18 mouse cellular contexts compared by ENCODE assay signal in the genomic region with DNA sequence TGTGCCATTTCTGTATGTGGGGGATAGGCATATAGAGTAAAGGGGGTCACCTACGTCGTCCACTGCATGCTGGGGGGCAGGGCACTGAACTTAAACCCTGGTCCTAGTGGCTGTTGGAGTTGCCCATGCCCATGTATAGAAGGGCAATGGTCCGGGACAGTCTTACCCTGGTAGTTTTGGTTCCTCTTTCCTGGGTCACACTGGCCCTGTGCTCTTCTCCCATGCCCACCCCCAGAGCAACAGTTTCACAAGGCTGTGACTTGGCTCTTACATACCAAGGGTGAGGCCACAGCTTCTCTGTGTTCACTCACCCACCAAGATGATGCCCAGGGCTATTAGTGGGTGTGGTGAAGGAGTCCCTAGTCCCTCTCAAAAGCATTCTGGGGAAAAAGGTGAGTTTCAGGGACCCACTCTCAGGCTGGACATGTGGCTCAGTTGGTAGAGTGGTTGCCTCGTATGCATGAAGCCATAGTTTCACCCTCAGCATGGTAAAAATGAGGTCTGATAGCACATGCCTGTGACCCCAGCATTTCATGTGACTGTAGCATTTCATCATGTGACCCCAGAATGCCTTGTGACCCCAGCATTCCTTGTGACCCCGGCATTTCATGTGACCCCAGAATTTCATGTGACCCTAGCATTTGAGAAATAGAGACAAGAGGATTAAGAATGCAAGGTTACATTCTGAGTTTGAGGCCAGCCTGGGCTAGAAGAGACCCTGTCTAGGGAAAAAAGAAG. TPM values are rescaled to one million over a fixed set of nuclear protein-coding genes. Genes with fewer than 3 reads are reported as not detected.
DNase-seq lines count a peak whose midpoint lies in the region; ATAC-seq lines count a peak whose summit lies in the region.
"Had no signal": no experiment of that assay in that cellular context is flagged by ENCODE, and none has a peak within 500 bp of the region (broad histone marks: within the 10 kb centered on the region; RNA-seq: fewer than 3 reads in every experiment).

No protein-coding gene starts in this region.

- no peak for DNase-seq in heart, embryonic 10.5 days (ENCODE audit: low spot score)
- DNase-seq in spleen, adult 12 weeks (ENCODE audit: low spot score), result peak; percentile 32
- no peak for DNase-seq in spleen, postnatal 14 days (ENCODE audit: low spot score in 2 of 2)
- DNase-seq in lung, postnatal 4 days, result peak; percentile 55 to 56
- DNase-seq in spleen, postnatal 36 days (ENCODE audit: low spot score in 2 of 2), result peak; percentile 83 to 86
- no peak for DNase-seq in adipocyte (ENCODE audit: low spot score)
- DNase-seq: cerebellum, adult 9-11 months; heart, postnatal 10 days; kidney, adult 18-20 months; kidney, postnatal 14 days; thymus, adult 2 months had no signal

- ATAC-seq in heart, embryonic 11.5 days (replicated peaks; ENCODE audit: insufficient number of reproducible peaks, low FRiP score, low TSS enrichment), result no peak
- no peak for ATAC-seq in midbrain, embryonic 15.5 days (replicated peaks)
- ATAC-seq: forebrain, embryonic 14.5 days had no signal

- H3K9ac ChIP-seq in heart, embryonic 11.5 days (ENCODE audit: low read depth, low read length), result no peak overlapping the region
- H3K9ac ChIP-seq in midbrain, embryonic 15.5 days, result no peak overlapping the region
- H3K9ac ChIP-seq: hindbrain, embryonic 15.5 days; limb, embryonic 12.5 days; neural tube, embryonic 15.5 days had no signal

- no peak overlapping the region for H3K4me3 ChIP-seq in heart, embryonic 10.5 days
- H3K4me3 ChIP-seq in heart, embryonic 11.5 days (ENCODE audit: low read depth, low read length), result no peak overlapping the region
- H3K4me3 ChIP-seq in midbrain, embryonic 15.5 days, result no peak overlapping the region
- H3K4me3 ChIP-seq: hindbrain, embryonic 15.5 days; limb, embryonic 12.5 days; megakaryocyte, embryonic 14.5 days; neural tube, embryonic 15.5 days had no signal

- H3K4me2 ChIP-seq in heart, embryonic 11.5 days, result no peak overlapping the region
- no peak overlapping the region for H3K4me2 ChIP-seq in midbrain, embryonic 15.5 days
- H3K4me2 ChIP-seq: hindbrain, embryonic 15.5 days; limb, embryonic 12.5 days; neural tube, embryonic 15.5 days had no signal

- 90% methylated on average over 5 of the region's 5 CpGs for WGBS in heart, embryonic 10.5 days
- WGBS in heart, embryonic 11.5 days (ENCODE audit: insufficient replicate concordance), result 86% methylated on average over 5 of the region's 5 CpGs
- WGBS in midbrain, embryonic 15.5 days, result 86% methylated on average over 5 of the region's 5 CpGs

- H3K4me1 ChIP-seq in heart, embryonic 10.5 days, result peaks cover 30% of the 10 kb centered on the region
- H3K4me1 ChIP-seq in heart, embryonic 11.5 days (ENCODE audit: control insufficient read depth, insufficient read depth, low read length), result peaks cover 9% of the 10 kb centered on the region
- peaks cover 4% of the 10 kb centered on the region; the same call in 1 of the 2 replicates for H3K4me1 ChIP-seq in midbrain, embryonic 15.5 days

- H3K27ac ChIP-seq in heart, embryonic 10.5 days, result peak overlapping the region; percentile 26; the same call in 1 of the 2 replicates
- H3K27ac ChIP-seq in heart, embryonic 11.5 days (ENCODE audit: low read depth, low read length), result no peak overlapping the region
- no peak overlapping the region for H3K27ac ChIP-seq in midbrain, embryonic 15.5 days
- H3K27ac ChIP-seq: hindbrain, embryonic 15.5 days; limb, embryonic 12.5 days; neural tube, embryonic 15.5 days had no signal

- no peaks in the 10 kb centered on the region for H3K9me3 ChIP-seq in heart, embryonic 10.5 days
- no peaks in the 10 kb centered on the region for H3K9me3 ChIP-seq in heart, embryonic 11.5 days (replicated peaks; ENCODE audit: control insufficient read depth, low read length)
- H3K9me3 ChIP-seq in midbrain, embryonic 15.5 days, result no peaks in the 10 kb centered on the region
- H3K9me3 ChIP-seq: hindbrain, embryonic 15.5 days; limb, embryonic 12.5 days; megakaryocyte, embryonic 14.5 days; neural tube, embryonic 15.5 days had no signal

- H3K36me3 ChIP-seq in heart, embryonic 10.5 days, result no peaks in the 10 kb centered on the region
- no peaks in the 10 kb centered on the region for H3K36me3 ChIP-seq in heart, embryonic 11.5 days (ENCODE audit: control insufficient read depth, insufficient read depth, low read length)
- no peaks in the 10 kb centered on the region for H3K36me3 ChIP-seq in midbrain, embryonic 15.5 days (replicated peaks)
- H3K36me3 ChIP-seq: hindbrain, embryonic 15.5 days; limb, embryonic 12.5 days; neural tube, embryonic 15.5 days had no signal

- H3K27me3 ChIP-seq in heart, embryonic 10.5 days (ENCODE audit: insufficient read depth, poor library complexity, severe bottlenecking), result 0 out of 2 replicates have a peak, but pooled peaks cover 5% of the 10 kb centered on the region
- no peaks in the 10 kb centered on the region for H3K27me3 ChIP-seq in heart, embryonic 11.5 days (ENCODE audit: control insufficient read depth, insufficient read depth, low read length)
- H3K27me3 ChIP-seq in midbrain, embryonic 15.5 days (replicated peaks), result no peaks in the 10 kb centered on the region
- H3K27me3 ChIP-seq: hindbrain, embryonic 15.5 days; limb, embryonic 12.5 days; neural tube, embryonic 15.5 days had no signal

RNA-seq across cellular contexts. Expression of a gene that starts 16.7 kb away (rescaled TPM):
- polyA plus RNA-seq in heart, embryonic 10.5 days (2016; fragmentation: Nextera tagmentation; extraction: Ambion mirVana), result 74.3 and 75.2 TPM in 2 replicates
- polyA plus RNA-seq in heart, embryonic 11.5 days (2014; fragmentation: Nextera tagmentation; extraction: Ambion mirVana), result 68.5 and 78.1 TPM in 2 replicates
- polyA plus RNA-seq in midbrain, embryonic 15.5 days (2015; fragmentation: Nextera tagmentation; extraction: Ambion mirVana), result 169 and 192 TPM in 2 replicates

RNA-seq across cellular contexts. Expression of a gene that starts 41.7 kb away (rescaled TPM):
- 0.51 and 0.89 TPM in 2 replicates for polyA plus RNA-seq in heart, embryonic 10.5 days (2016; fragmentation: Nextera tagmentation; extraction: Ambion mirVana)
- 0.57 and 0.73 TPM in 2 replicates for polyA plus RNA-seq in heart, embryonic 11.5 days (2014; fragmentation: Nextera tagmentation; extraction: Ambion mirVana)
- polyA plus RNA-seq in midbrain, embryonic 15.5 days (2015; fragmentation: Nextera tagmentation; extraction: Ambion mirVana), result 1.1 and 1.6 TPM in 2 replicates

Comparison
In these comparisons a context has a peak if more than half of its experiments do, and no peak if none do; other contexts are left out.
1. DNase-seq: peak in spleen, adult 12 weeks (single experiment), lung, postnatal 4 days (2 of 2) and spleen, postnatal 36 days (2 of 2); none in heart, embryonic 10.5 days (single experiment), spleen, postnatal 14 days (0 of 2) and adipocyte (single experiment).